Mouse (Mus musculus) heart, embryonic 14.5 days (tissue): ENCODE results near the gene Actr5. TPM values are rescaled to one million over a fixed set of nuclear protein-coding genes. Genes with fewer than 3 reads are reported as not detected.

Source experiments
- ATAC-seq: fragments of 200-750 bp; cut with Nextera tagmentation; 2 replicates; pipeline ENCODE4 v1.8.0; 2017; ENCODE audit warnings: low read depth, moderate TSS enrichment; ENCODE audit not compliant: insufficient number of reproducible peaks, insufficient read depth, low FRiP score
- H3K27ac ChIP-seq, 2 experiments: fragments of 200-500 bp in 1 of 2; fragments of 300-500 bp in 1 of 2; sonication (generic) in 1 of 2; replicated peaks in 1 of 2; 2 replicates each; pipeline ENCODE4 v1.5.1; 2012 to 2014; ENCODE audit warnings: low read depth in 2 of 2, low read length in 2 of 2, control low read depth in 1 of 2, mild to moderate bottlenecking in 1 of 2, mixed read lengths in 1 of 2; ENCODE audit not compliant: control insufficient read depth in 1 of 2, insufficient read depth in 1 of 2
- H3K27me3 ChIP-seq: fragments of 300-500 bp; sonication (generic); 2 replicates; pipeline ENCODE4 v1.6.1; 2014; ENCODE audit warnings: mild to moderate bottlenecking, low read length, control low read depth; ENCODE audit not compliant: control insufficient read depth, insufficient read depth
- H3K36me3 ChIP-seq: fragments of 300-500 bp; sonication (generic); 2 replicates; pipeline ENCODE4 v1.6.1; 2014; ENCODE audit warnings: mild to moderate bottlenecking, control low read depth, low read length, mixed read lengths; ENCODE audit not compliant: control insufficient read depth, insufficient read depth
- H3K4me1 ChIP-seq, 2 experiments: fragments of 200-500 bp in 1 of 2; fragments of 300-500 bp in 1 of 2; sonication (generic) in 1 of 2; 2 replicates each; pipeline ENCODE4 v1.6.1; 2012 to 2014; ENCODE audit warnings: low read length in 2 of 2, control low read depth in 1 of 2, mixed read lengths in 1 of 2; ENCODE audit not compliant: control insufficient read depth in 2 of 2, insufficient read depth in 2 of 2
- H3K4me2 ChIP-seq: fragments of 300-500 bp; sonication (generic); 2 replicates; pipeline ENCODE4 v1.6.1; 2014; ENCODE audit warnings: mild to moderate bottlenecking, low read length
- H3K4me3 ChIP-seq, 2 experiments: fragments of 200-500 bp in 1 of 2; fragments of 300-500 bp in 1 of 2; sonication (generic) in 1 of 2; 2 replicates each; pipeline ENCODE4 v1.5.1; 2012 to 2014; ENCODE audit warnings: low read length in 2 of 2, mild to moderate bottlenecking in 2 of 2, control low read depth in 1 of 2, low read depth in 1 of 2, moderate library complexity in 1 of 2; ENCODE audit not compliant: control insufficient read depth in 1 of 2, insufficient read depth in 1 of 2
- H3K9ac ChIP-seq: fragments of 300-500 bp; sonication (generic); 2 replicates; pipeline ENCODE4 v1.6.1; 2014; ENCODE audit warnings: mild to moderate bottlenecking, low read length
- H3K9me3 ChIP-seq: fragments of 300-500 bp; sonication (generic); 2 replicates; pipeline ENCODE4 v1.6.1; 2016; ENCODE audit warnings: low read length, control low read depth; ENCODE audit not compliant: control insufficient read depth
- WGBS: fragments of 180-500 bp; shearing (Covaris S2); extraction: QIAGEN DNeasy Blood & Tissue Kit; methylation state at CpG from one replicate; pipeline ENCODE4 v1.1.7; 2014; 5-methylcytosine and 5-hydroxymethylcytosine counted together
- polyA plus RNA-seq: library from polyadenylated mRNA; unstranded; fragments of >200 nt; fragmentation: Nextera tagmentation; extraction: Ambion mirVana; gene quantifications from 2 replicates; pipeline ENCODE4 v1.2.1, GENCODE M21; 2014

The Actr5 gene
- polyA plus RNA-seq, 1 experiment from 2014 or later, result 8.6 TPM

- Histone ChIP-seq H3K27ac (no peak overlapping the region), H3K27me3 (peaks cover 38% of the 10 kb centered on the region), H3K9me3 (no peaks in the 10 kb centered on the region), H3K4me2 (peak overlapping the region; percentile 91), H3K9ac (no peak overlapping the region), H3K4me3 (no peak overlapping the region), H3K4me1 (peaks cover 20 to 41% of the 10 kb centered on the region in 2 experiments), H3K36me3 (no peaks in the 10 kb centered on the region)
- 52% methylated on average over 13 of the region's 13 CpGs for WGBS
- ATAC-seq, result no peak
These were observed 44.8 kb downstream of the Actr5 start for GRCm38 (mm10) chr2:158669199-158670195.

- Histone ChIP-seq H3K4me3 (no peak overlapping the region), H3K9me3 (no peaks in the 10 kb centered on the region), H3K9ac (no peak overlapping the region), H3K36me3 (no peaks in the 10 kb centered on the region), H3K27ac (no peak overlapping the region), H3K4me1 (peaks cover 21 to 44% of the 10 kb centered on the region in 2 experiments), H3K27me3 (peaks cover 38% of the 10 kb centered on the region), H3K4me2 (no peak overlapping the region)
- ATAC-seq, result no peak
- WGBS, result 74% methylated on average over 10 of the region's 10 CpGs
These were observed 45.9 kb downstream of the Actr5 start for GRCm38 (mm10) chr2:158670571-158670970.

GRCm38 (mm10) chr2:158672829-158673228, 48.1 kb downstream of the Actr5 start:
- peak; percentile 39; the same call in 1 of the 2 replicates for ATAC-seq
- Histone ChIP-seq H3K9me3 (no peaks in the 10 kb centered on the region), H3K4me3 (no peak overlapping the region), H3K27me3 (peaks cover 20% of the 10 kb centered on the region), H3K4me2 (no peak overlapping the region), H3K36me3 (no peaks in the 10 kb centered on the region), H3K9ac (no peak overlapping the region), H3K27ac (peak overlapping the region; percentile 74 to 75), H3K4me1 (peaks cover 20 to 28% of the 10 kb centered on the region in 2 experiments)
- WGBS, result 33% methylated on average over 6 of the region's 6 CpGs

GRCm38 (mm10) chr2:158673493-158673892, 48.8 kb downstream of the Actr5 start:
- H3K9me3 ChIP-seq, result no peaks in the 10 kb centered on the region
- no peak overlapping the region for H3K4me2 ChIP-seq
- ATAC-seq, result no peak

DNA sequence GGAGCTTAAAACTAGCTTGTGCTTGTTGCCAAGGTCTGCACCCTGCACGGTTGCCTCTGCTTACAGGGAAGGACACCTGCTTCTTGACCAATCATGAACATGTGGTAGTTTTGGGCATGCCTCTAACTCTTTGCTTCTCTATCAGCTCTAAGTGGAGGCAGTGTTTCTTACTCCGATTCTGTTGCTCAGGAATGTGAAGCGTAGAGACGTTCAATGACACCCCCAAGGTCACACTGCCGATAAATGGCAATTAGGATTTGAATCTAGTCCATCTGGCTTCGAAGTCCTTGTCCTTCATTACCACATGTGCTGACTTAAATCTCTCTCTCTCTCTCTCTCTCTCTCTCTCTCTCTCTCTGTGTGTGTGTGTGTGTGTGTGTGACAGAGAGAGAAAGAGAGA, 49.4 kb downstream of the Actr5 start:
- Histone ChIP-seq H3K36me3 (no peaks in the 10 kb centered on the region), H3K9me3 (no peaks in the 10 kb centered on the region), H3K9ac (no peak overlapping the region; the same call in 1 of the 2 replicates), H3K27me3 (peaks cover 7% of the 10 kb centered on the region; the same call in 1 of the 2 replicates), H3K4me2 (no peak overlapping the region), H3K4me1 (peaks cover 20 to 21% of the 10 kb centered on the region in 2 experiments), H3K27ac (no peak overlapping the region), H3K4me3 (no peak overlapping the region)
- WGBS, result 29% methylated on average over 6 of the region's 6 CpGs
- no peak for ATAC-seq

More at GRCm38 (mm10) chr2:158673493-158673892, 48.8 kb downstream of the Actr5 start:
- H3K27me3 ChIP-seq, result peaks cover 13% of the 10 kb centered on the region
- no peak overlapping the region for H3K4me3 ChIP-seq
- H3K9ac ChIP-seq, result no peak overlapping the region
- H3K36me3 ChIP-seq, result no peaks in the 10 kb centered on the region
- WGBS, result 72% methylated on average over 4 of the region's 4 CpGs
- peak overlapping the region; percentile 32 to 75 for H3K27ac ChIP-seq
- peaks cover 20 to 21% of the 10 kb centered on the region in 2 experiments for H3K4me1 ChIP-seq

- no peaks in the 10 kb centered on the region for H3K36me3 ChIP-seq
- peaks cover 20 to 21% of the 10 kb centered on the region in 2 experiments for H3K4me1 ChIP-seq
- H3K9me3 ChIP-seq, result no peaks in the 10 kb centered on the region
- 0 out of 2 replicates have a peak, but pooled peaks cover under 1% of the 10 kb centered on the region for H3K27me3 ChIP-seq
- no peak overlapping the region for H3K4me3 ChIP-seq
- no peak overlapping the region for H3K9ac ChIP-seq
- ATAC-seq, result no peak
- WGBS, result 65% methylated on average over 7 of the region's 7 CpGs
- no peak overlapping the region for H3K27ac ChIP-seq
- H3K4me2 ChIP-seq, result no peak overlapping the region
These were observed 50.1 kb downstream of the Actr5 start for GRCm38 (mm10) chr2:158674759-158675158.

- 42% methylated on average over 6 of the region's 6 CpGs for WGBS
- no peak for ATAC-seq
- Histone ChIP-seq H3K27ac (no peak overlapping the region), H3K9me3 (no peaks in the 10 kb centered on the region), H3K27me3 (no peaks in the 10 kb centered on the region), H3K9ac (no peak overlapping the region), H3K4me1 (peaks cover 20 to 21% of the 10 kb centered on the region in 2 experiments), H3K36me3 (no peaks in the 10 kb centered on the region), H3K4me2 (no peak overlapping the region), H3K4me3 (no peak overlapping the region)
These were observed 50.5 kb downstream of the Actr5 start for GRCm38 (mm10) chr2:158675161-158675560.
